Mouse (Mus musculus) cerebellum, postnatal 14 days (tissue): Measurements from ENCODE around the gene Plin1.
A peak's percentile ranks its signal among the peaks of the same experiment; 100 is the strongest.

ENCODE experiments used
- DNase-seq, 2 experiments: peaks; one replicate each; pipeline ENCODE4 v3.0.0; 2021; ENCODE audit warnings: mixed read lengths in 2 of 2

Gene Plin1

GRCm38 (mm10) chr7:79732622-79733021 is at the start of gene Plin1:
Gene Plin1 (minus strand): TSS chr7:79732903.
- no peak for DNase-seq

GRCm38 (mm10) chr7:79782516-79782855 is 49.8 kb upstream of the Plin1 start:
- no peak for DNase-seq

- DNase-seq: no peak
Measured at GRCm38 (mm10) chr7:79781826-79782515, 49.3 kb upstream of the Plin1 start.

GRCm38 (mm10) chr7:79780647-79781626 is 48.2 kb upstream of the Plin1 start:
- DNase-seq: peak; percentile 85 to 87

- no peak for DNase-seq
Measured at GRCm38 (mm10) chr7:79771561-79772512, 39.1 kb upstream of the Plin1 start.

- DNase-seq: no peak
Measured at GRCm38 (mm10) chr7:79769664-79770063, 37.0 kb upstream of the Plin1 start.

- no peak for DNase-seq
Measured at GRCm38 (mm10) chr7:79765991-79766390, 33.3 kb upstream of the Plin1 start.

- no peak for DNase-seq
Measured at GRCm38 (mm10) chr7:79762106-79762505, 29.4 kb upstream of the Plin1 start.

- DNase-seq: peak; percentile 25 to 33
Measured at GRCm38 (mm10) chr7:79761124-79761876, 28.6 kb upstream of the Plin1 start.

- no peak for DNase-seq
Measured at GRCm38 (mm10) chr7:79759766-79760165, 27.1 kb upstream of the Plin1 start.

GRCm38 (mm10) chr7:79758176-79758575 is 25.5 kb upstream of the Plin1 start:
- no peak for DNase-seq

- DNase-seq: no peak
Measured at GRCm38 (mm10) chr7:79756334-79756733, 23.6 kb upstream of the Plin1 start.

GRCm38 (mm10) chr7:79749511-79749910 is 16.8 kb upstream of the Plin1 start:
- no peak for DNase-seq

GRCm38 (mm10) chr7:79747659-79748058 is 15.0 kb upstream of the Plin1 start:
- no peak for DNase-seq

GRCm38 (mm10) chr7:79744585-79744984 is 11.9 kb upstream of the Plin1 start:
- no peak for DNase-seq

- DNase-seq: no peak
Measured at GRCm38 (mm10) chr7:79744051-79744450, 11.3 kb upstream of the Plin1 start.

- DNase-seq: peak; percentile 77 to 82
Measured at GRCm38 (mm10) chr7:79742659-79743536, 10.2 kb upstream of the Plin1 start, which contains the start of the genes Pex11a and Wdr93. Gene Pex11a (minus strand): TSS chr7:79743131. Gene Wdr93 (plus strand): TSS chr7:79743163.

GRCm38 (mm10) chr7:79742277-79742658 is 9.6 kb upstream of the Plin1 start:
- DNase-seq: no peak

- no peak for DNase-seq
Measured at GRCm38 (mm10) chr7:79740279-79740678, 7.6 kb upstream of the Plin1 start.

- DNase-seq: no peak
Measured at GRCm38 (mm10) chr7:79738913-79739312, 6.2 kb upstream of the Plin1 start.

GRCm38 (mm10) chr7:79736511-79736910 is 3.8 kb upstream of the Plin1 start:
- no peak for DNase-seq
